Mouse (Mus musculus) cerebellum, adult 2 months (tissue): ENCODE results near the gene Kcnj11. TPM values are rescaled to one million over a fixed set of nuclear protein-coding genes. Genes with fewer than 3 reads are reported as not detected.

ENCODE experiments used
- DNase-seq, 2 experiments: peaks; one replicate each; pipeline ENCODE4 v3.0.0; 2021
- H3K27ac ChIP-seq: fragments of 200-500 bp; 2 replicates; pipeline ENCODE4 v1.5.1; 2012; ENCODE audit warnings: low read length, control low read depth, inconsistent platforms; ENCODE audit not compliant: insufficient read depth
- H3K27me3 ChIP-seq: fragments of 200-500 bp; 2 replicates; pipeline ENCODE4 v1.6.1; 2012; ENCODE audit warnings: inconsistent platforms, mild to moderate bottlenecking, low read length, moderate library complexity; ENCODE audit not compliant: control insufficient read depth, insufficient read depth
- H3K4me1 ChIP-seq: fragments of 200-500 bp; 2 replicates; pipeline ENCODE4 v1.6.1; 2011; ENCODE audit warnings: low read length; ENCODE audit not compliant: control insufficient read depth, insufficient read depth
- H3K4me3 ChIP-seq: fragments of 200-500 bp; replicated peaks from 2 replicates; pipeline ENCODE3; 2011; ENCODE audit warnings: mild to moderate bottlenecking, low read depth, low read length, control low read depth; ENCODE audit not compliant: insufficient read depth
- CTCF ChIP-seq: fragments of 200-500 bp; IDR thresholded peaks from 2 replicates; pipeline ENCODE4 v1.5.1; 2011; ENCODE audit warnings: low read depth, mild to moderate bottlenecking, control low read depth, low read length, moderate library complexity, borderline replicate concordance; ENCODE audit not compliant: insufficient read depth
- POLR2A ChIP-seq: fragments of 200-500 bp; IDR thresholded peaks from 2 replicates; pipeline ENCODE4 v1.6.1; 2011; ENCODE audit warnings: low read length, control low read depth, borderline replicate concordance; ENCODE audit not compliant: insufficient read depth
- WGBS: fragments of 180-500 bp; shearing (Covaris S2); methylation state at CpG from one replicate; pipeline ENCODE4 v1.1.7; 2018; 5-methylcytosine and 5-hydroxymethylcytosine counted together
- polyA plus RNA-seq: library from polyadenylated mRNA; depleted of rRNA; stranded (reverse); fragments of >200 nt; gene quantifications from 2 replicates; pipeline ENCODE4 v1.2.3, GENCODE M21; 2012; rRNA removed

Kcnj11 gene
- 42.8 and 47.5 TPM in 2 replicates for polyA plus RNA-seq

DNA sequence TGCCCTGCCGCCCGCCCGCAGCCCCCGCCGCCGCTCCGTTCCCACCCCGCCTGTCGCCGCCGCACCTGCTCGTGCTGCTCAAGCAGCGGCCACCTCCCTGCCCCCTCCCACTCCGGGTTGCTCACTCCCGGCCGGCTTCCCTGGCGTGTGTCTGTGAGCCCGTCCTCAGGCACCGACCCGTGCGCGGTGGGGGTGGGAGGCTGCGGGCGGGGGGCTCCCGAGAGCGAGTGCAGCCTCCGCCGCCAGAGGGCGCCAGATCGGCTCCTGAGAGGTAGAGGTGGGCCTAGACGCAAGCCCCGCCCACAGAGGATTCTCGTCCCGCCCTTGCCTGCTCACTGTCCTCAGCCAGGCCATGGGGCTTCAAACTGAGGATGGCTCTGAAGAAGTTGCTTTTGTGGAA lies at the start of gene Kcnj11:
Gene Kcnj11 (minus strand): TSS at position 202 of the 400 bp plus-strand sequence.
- H3K4me3 ChIP-seq: peak within 1 kb of the TSS; percentile 91
- H3K27me3 ChIP-seq: no peaks in the 10 kb centered on the region
- TF ChIP-seq POLR2A: 0 out of 2 replicates have a peak, but pooled peaks have one; percentile 37
- TF ChIP-seq CTCF: peak; percentile 68
- WGBS: 2% methylated on average over 34 of the region's 34 CpGs
- DNase-seq: peak; percentile 86 to 91
- H3K4me1 ChIP-seq: peaks cover 58% of the 10 kb centered on the region
- H3K27ac ChIP-seq: peak within 1 kb of the TSS; percentile 84

DNA sequence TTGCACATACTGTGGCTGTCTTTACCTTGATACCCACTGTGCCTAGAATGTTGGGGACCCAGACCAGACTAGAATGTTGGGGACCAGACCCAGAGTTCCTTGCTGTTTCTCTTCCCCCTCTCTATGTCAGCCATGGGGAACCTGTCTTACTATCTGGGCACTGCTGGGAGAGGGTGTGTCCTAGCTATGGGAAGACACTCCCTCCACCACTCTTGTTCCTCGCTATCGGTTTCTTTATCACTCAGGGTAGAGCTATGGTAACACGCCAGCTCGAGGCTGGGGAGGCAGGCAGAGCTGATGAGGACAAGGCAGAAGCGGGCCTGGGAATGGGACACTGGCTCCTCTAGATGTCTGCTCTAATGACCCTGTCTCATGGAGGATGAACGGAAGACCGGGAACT lies 46.9 kb upstream of the Kcnj11 start:
- H3K27ac ChIP-seq: no peak overlapping the region
- no peaks in the 10 kb centered on the region for H3K27me3 ChIP-seq
- TF ChIP-seq POLR2A (no peak), CTCF (no peak)
- no peak for DNase-seq
- H3K4me3 ChIP-seq: no peak overlapping the region
- WGBS: 78% methylated on average over 7 of the region's 7 CpGs
- H3K4me1 ChIP-seq: peaks cover 15% of the 10 kb centered on the region

GRCm38 (mm10) chr7:46146675-46147308 lies 46.2 kb upstream of the Kcnj11 start:
- Histone ChIP-seq H3K4me1 (peaks cover 15% of the 10 kb centered on the region), H3K4me3 (no peak overlapping the region), H3K27ac (no peak overlapping the region), H3K27me3 (no peaks in the 10 kb centered on the region)
- WGBS: 56% methylated on average over 7 of the region's 7 CpGs
- DNase-seq: no peak
- TF ChIP-seq POLR2A (no peak), CTCF (no peak)

DNA sequence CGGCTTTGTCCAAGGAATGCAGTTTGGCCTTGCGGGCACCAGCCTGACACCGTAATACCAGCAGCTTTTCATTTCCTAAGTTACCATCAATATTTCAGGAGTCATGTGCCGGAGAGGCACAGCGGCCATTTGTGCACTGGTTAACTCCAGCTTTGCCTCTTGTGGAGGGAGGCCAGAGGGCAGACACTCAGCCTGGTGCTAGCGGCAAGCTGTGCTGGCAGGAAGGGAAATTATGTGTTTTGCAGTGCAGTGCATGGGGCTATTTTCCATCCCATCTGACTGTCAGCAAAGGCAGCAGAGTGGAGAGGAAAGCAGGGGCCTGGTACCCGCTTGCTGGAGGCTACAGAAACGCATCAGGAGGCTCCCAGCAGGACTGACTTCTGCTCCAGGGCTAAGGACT lies 43.5 kb upstream of the Kcnj11 start:
- WGBS: 19% methylated on average over 8 of the region's 8 CpGs
- TF ChIP-seq POLR2A: no peak
- TF ChIP-seq CTCF: no peak
- no peak overlapping the region for H3K4me3 ChIP-seq
- peaks cover 15% of the 10 kb centered on the region for H3K4me1 ChIP-seq
- H3K27me3 ChIP-seq: no peaks in the 10 kb centered on the region
- peak overlapping the region; percentile 84 for H3K27ac ChIP-seq
- peak; percentile 48 to 61 for DNase-seq

GRCm38 (mm10) chr7:46138329-46138930 lies 37.9 kb upstream of the Kcnj11 start:
- Histone ChIP-seq H3K27me3 (no peaks in the 10 kb centered on the region), H3K27ac (no peak overlapping the region), H3K4me3 (no peak overlapping the region), H3K4me1 (no peaks in the 10 kb centered on the region; the same call in 1 of the 2 replicates)
- DNase-seq: no peak
- TF ChIP-seq CTCF (no peak), POLR2A (no peak)
- 75% methylated on average over 7 of the region's 7 CpGs for WGBS

DNA sequence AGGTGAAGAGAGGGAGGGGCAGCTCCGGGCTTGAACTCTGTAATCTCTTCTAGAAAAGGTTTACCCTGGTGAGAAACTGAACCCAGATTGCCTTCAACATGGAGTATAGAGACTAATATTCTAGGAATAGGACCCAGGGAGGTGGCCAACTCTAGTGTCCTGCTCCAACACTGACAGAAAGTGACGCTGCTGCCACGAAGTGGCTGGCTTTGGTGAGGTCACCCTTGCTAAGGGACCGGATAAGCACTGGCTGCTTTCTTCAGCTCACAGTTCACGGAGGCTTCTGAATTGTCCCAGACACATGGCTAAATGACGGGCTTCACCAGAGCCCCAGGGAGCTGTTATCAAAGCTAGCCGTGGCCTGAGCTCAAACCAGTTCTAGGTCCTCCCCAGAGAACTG lies 33.3 kb upstream of the Kcnj11 start:
- TF ChIP-seq CTCF: no peak
- TF ChIP-seq POLR2A: no peak
- no peak overlapping the region for H3K4me3 ChIP-seq
- H3K27me3 ChIP-seq: no peaks in the 10 kb centered on the region
- H3K4me1 ChIP-seq: peaks cover 35% of the 10 kb centered on the region
- no peak for DNase-seq
- 55% methylated on average over 7 of the region's 7 CpGs for WGBS
- no peak overlapping the region for H3K27ac ChIP-seq

GRCm38 (mm10) chr7:46132229-46132628 lies 31.7 kb upstream of the Kcnj11 start:
- 50% methylated on average over 12 of the region's 12 CpGs for WGBS
- Histone ChIP-seq H3K4me3 (no peak overlapping the region), H3K27me3 (no peaks in the 10 kb centered on the region), H3K4me1 (peaks cover 48% of the 10 kb centered on the region), H3K27ac (peak overlapping the region; percentile 98)
- TF ChIP-seq POLR2A: no peak
- no peak for TF ChIP-seq CTCF
- DNase-seq: peak in 1 of 2 experiments; percentile 56

DNA sequence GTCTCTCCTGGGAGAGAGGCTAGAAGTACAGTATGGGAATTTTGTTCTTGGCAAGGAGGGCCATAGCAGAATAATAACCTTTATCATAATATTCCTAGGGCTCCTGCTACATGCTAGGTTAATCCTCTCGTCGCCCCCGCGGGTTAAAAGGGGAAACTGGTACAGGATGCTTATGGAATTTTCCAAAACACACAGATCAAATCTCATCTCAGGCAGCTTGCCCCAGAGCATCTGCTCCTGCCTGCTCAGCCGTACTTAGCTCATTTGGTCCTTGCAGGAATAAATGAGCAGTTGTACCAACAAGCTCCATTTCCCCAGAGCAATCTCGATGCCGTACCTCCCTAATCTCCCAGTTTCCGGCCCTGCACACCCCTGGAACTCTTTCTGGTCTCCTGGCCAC lies 31.2 kb upstream of the Kcnj11 start:
- TF ChIP-seq POLR2A (peak; percentile 49; the same call in 1 of the 2 replicates), CTCF (no peak)
- Histone ChIP-seq H3K4me1 (peaks cover 51% of the 10 kb centered on the region), H3K27ac (peak overlapping the region; percentile 98), H3K4me3 (no peak overlapping the region), H3K27me3 (no peaks in the 10 kb centered on the region)
- DNase-seq: peak; percentile 82 to 88
- WGBS: 6% methylated on average over 8 of the region's 8 CpGs
